Mouse (Mus musculus) myocyte (in vitro differentiated cells): ENCODE data around the gene Slc41a2. TPM values are rescaled to one million over a fixed set of nuclear protein-coding genes. Genes with fewer than 3 reads are reported as not detected.

Experiments
- H3K27me3 ChIP-seq: one replicate; pipeline ENCODE4 v1.6.1; 2011; ENCODE audit not compliant: control insufficient read depth, insufficient read depth, insufficient read length
- H3K36me3 ChIP-seq: one replicate; pipeline ENCODE4 v1.6.1; 2011; ENCODE audit not compliant: control insufficient read depth, insufficient read depth
- H3K4me2 ChIP-seq: one replicate; pipeline ENCODE4 v1.6.1; 2011; ENCODE audit warnings: low read depth, control low read depth
- H3K4me3 ChIP-seq: one replicate; pipeline ENCODE4 v1.5.1; 2011; ENCODE audit warnings: mild to moderate bottlenecking, control low read depth, moderate library complexity
- H3K79me2 ChIP-seq: one replicate; pipeline ENCODE4 v1.6.1; 2011; ENCODE audit not compliant: control insufficient read depth, insufficient read depth
- H3ac ChIP-seq: one replicate; pipeline ENCODE4 v1.6.1; 2011; ENCODE audit not compliant: control insufficient read depth, insufficient read length
- CEBPB ChIP-seq: IDR thresholded peaks from 2 replicates; pipeline ENCODE4 v1.6.1; 2011; ENCODE audit warnings: mild to moderate bottlenecking, moderate library complexity; ENCODE audit not compliant: poor library complexity, insufficient read depth, severe bottlenecking
- E2F4 ChIP-seq: IDR thresholded peaks from one replicate; pipeline ENCODE4 v1.6.1; 2011; ENCODE audit warnings: mild to moderate bottlenecking, control low read depth, moderate library complexity; ENCODE audit not compliant: insufficient read depth
- MAX ChIP-seq: IDR thresholded peaks from one replicate; pipeline ENCODE4 v1.6.1; 2011; ENCODE audit warnings: low read depth, mild to moderate bottlenecking, control low read depth
- MYOD1 ChIP-seq, 3 experiments: IDR thresholded peaks; one replicate each; pipeline ENCODE4 v1.6.1; 2011; ENCODE audit warnings: control low read depth in 2 of 3, low read depth in 2 of 3, mild to moderate bottlenecking in 2 of 3, moderate library complexity in 1 of 3; ENCODE audit not compliant: insufficient read length in 2 of 3, control insufficient read depth in 1 of 3
- MYOG ChIP-seq, 3 experiments: IDR thresholded peaks; one replicate each; pipeline ENCODE4 v1.6.1; 2011; ENCODE audit warnings: control low read depth in 2 of 3, low read depth in 2 of 3, mild to moderate bottlenecking in 2 of 3; ENCODE audit not compliant: insufficient read length in 2 of 3, control insufficient read depth in 1 of 3, insufficient read depth in 1 of 3
- POLR2A ChIP-seq: IDR thresholded peaks from one replicate; pipeline ENCODE4 v1.6.1; 2011; ENCODE audit warnings: low read depth, mild to moderate bottlenecking, control low read depth, moderate library complexity; ENCODE audit not compliant: insufficient read length
- POLR2AphosphoS2 ChIP-seq: IDR thresholded peaks from one replicate; pipeline ENCODE4 v1.6.1; 2011; ENCODE audit warnings: low read depth, control low read depth; ENCODE audit not compliant: insufficient read length
- REST ChIP-seq: IDR thresholded peaks from one replicate; pipeline ENCODE4 v1.6.1; 2011; ENCODE audit warnings: mild to moderate bottlenecking, control low read depth, moderate library complexity; ENCODE audit not compliant: insufficient read depth, insufficient read length
- SRF ChIP-seq: IDR thresholded peaks from one replicate; pipeline ENCODE4 v1.6.1; 2011; ENCODE audit warnings: low read depth; ENCODE audit not compliant: control insufficient read depth, insufficient read length
- TCF12 ChIP-seq: IDR thresholded peaks from one replicate; pipeline ENCODE4 v1.6.1; 2011; ENCODE audit warnings: mild to moderate bottlenecking, control low read depth; ENCODE audit not compliant: poor library complexity, insufficient read depth, severe bottlenecking
- TCF3 ChIP-seq: IDR thresholded peaks from one replicate; pipeline ENCODE4 v1.6.1; 2011; ENCODE audit warnings: low read depth, control low read depth; ENCODE audit not compliant: insufficient read length
- USF1 ChIP-seq: IDR thresholded peaks from one replicate; pipeline ENCODE4 v1.6.1; 2011; ENCODE audit warnings: low read depth, mild to moderate bottlenecking, control low read depth, moderate library complexity
- polyA plus RNA-seq: library from polyadenylated mRNA; unstranded; fragments of >200 nt; fragmentation: generic; extraction: Trizol; gene quantifications from one replicate; pipeline ENCODE4 v1.2.1, GENCODE M21; 2012; ENCODE audit warnings: missing spikeins

The Slc41a2 gene
- polyA plus RNA-seq, 1 experiment: 5.3 TPM

- H3K79me2 ChIP-seq: no peaks in the 10 kb centered on the region
- no peaks in the 10 kb centered on the region for H3K27me3 ChIP-seq
- no peak overlapping the region for H3K4me3 ChIP-seq
- no peak overlapping the region for H3ac ChIP-seq
- no peaks in the 10 kb centered on the region for H3K36me3 ChIP-seq
- H3K4me2 ChIP-seq: no peak overlapping the region
- TF ChIP-seq CEBPB (no peak), MYOG (IDR thresholded peaks at IDR 0.05; ENCODE audit: control insufficient read depth in 1 of 3, insufficient read depth in 1 of 3, insufficient read length in 2 of 3, low read depth in 2 of 3) (no peak), REST (no peak), POLR2AphosphoS2 (no peak), MAX (no peak), USF1 (no peak), SRF (no peak), MYOD1 (IDR thresholded peaks at IDR 0.05; ENCODE audit: control insufficient read depth in 1 of 3, insufficient read length in 2 of 3, low read depth in 2 of 3) (no peak), TCF12 (no peak), TCF3 (no peak), E2F4 (no peak), POLR2A (no peak)
Measured at GRCm38 (mm10) chr10:83217256-83217655, 120.4 kb downstream of the Slc41a2 start.

GRCm38 (mm10) chr10:83215559-83215958 lies 122.1 kb downstream of the Slc41a2 start:
- H3K4me2 ChIP-seq: no peak overlapping the region
- H3K79me2 ChIP-seq: no peaks in the 10 kb centered on the region
- TF ChIP-seq MYOD1 (IDR thresholded peaks at IDR 0.05; ENCODE audit: control insufficient read depth in 1 of 3, insufficient read length in 2 of 3, low read depth in 2 of 3): no peak
- no peak for TF ChIP-seq CEBPB
- no peak for TF ChIP-seq MYOG (IDR thresholded peaks at IDR 0.05; ENCODE audit: control insufficient read depth in 1 of 3, insufficient read depth in 1 of 3, insufficient read length in 2 of 3, low read depth in 2 of 3)
- TF ChIP-seq MAX: no peak
- no peak for TF ChIP-seq SRF
- no peak overlapping the region for H3ac ChIP-seq
- no peaks in the 10 kb centered on the region for H3K36me3 ChIP-seq
- no peak overlapping the region for H3K4me3 ChIP-seq
- H3K27me3 ChIP-seq: no peaks in the 10 kb centered on the region

GRCm38 (mm10) chr10:83212618-83213017 lies 125.1 kb downstream of the Slc41a2 start:
- Histone ChIP-seq H3K79me2 (no peaks in the 10 kb centered on the region), H3K27me3 (no peaks in the 10 kb centered on the region), H3K4me2 (no peak overlapping the region), H3K36me3 (no peaks in the 10 kb centered on the region), H3ac (no peak overlapping the region), H3K4me3 (no peak overlapping the region)
- TF ChIP-seq E2F4 (no peak), CEBPB (no peak)

GRCm38 (mm10) chr10:83210968-83211583 lies 126.6 kb downstream of the Slc41a2 start:
- no peak overlapping the region for H3K4me2 ChIP-seq
- H3K79me2 ChIP-seq: no peaks in the 10 kb centered on the region
- no peaks in the 10 kb centered on the region for H3K36me3 ChIP-seq
- TF ChIP-seq MAX (no peak), POLR2AphosphoS2 (no peak), MYOD1 (IDR thresholded peaks at IDR 0.05; ENCODE audit: control insufficient read depth in 1 of 3, insufficient read length in 2 of 3, low read depth in 2 of 3) (no peak), TCF12 (no peak), REST (no peak), CEBPB (no peak), POLR2A (no peak)
- H3K27me3 ChIP-seq: no peaks in the 10 kb centered on the region
- H3ac ChIP-seq: no peak overlapping the region
- no peak overlapping the region for H3K4me3 ChIP-seq

GRCm38 (mm10) chr10:83210122-83210521 lies 127.6 kb downstream of the Slc41a2 start:
- Histone ChIP-seq H3ac (no peak overlapping the region), H3K36me3 (no peaks in the 10 kb centered on the region), H3K4me2 (no peak overlapping the region), H3K4me3 (no peak overlapping the region), H3K79me2 (no peaks in the 10 kb centered on the region), H3K27me3 (no peaks in the 10 kb centered on the region)
- TF ChIP-seq MYOG (IDR thresholded peaks at IDR 0.05; ENCODE audit: control insufficient read depth in 1 of 3, insufficient read depth in 1 of 3, insufficient read length in 2 of 3, low read depth in 2 of 3) (no peak), MYOD1 (IDR thresholded peaks at IDR 0.05; ENCODE audit: control insufficient read depth in 1 of 3, insufficient read length in 2 of 3, low read depth in 2 of 3) (no peak), E2F4 (no peak), USF1 (no peak), POLR2A (no peak), CEBPB (no peak), TCF12 (no peak), TCF3 (no peak), POLR2AphosphoS2 (no peak), REST (no peak), SRF (no peak), MAX (no peak)
